Mouse (Mus musculus): ENCODE measurements around the gene Aqp3.

DNA sequence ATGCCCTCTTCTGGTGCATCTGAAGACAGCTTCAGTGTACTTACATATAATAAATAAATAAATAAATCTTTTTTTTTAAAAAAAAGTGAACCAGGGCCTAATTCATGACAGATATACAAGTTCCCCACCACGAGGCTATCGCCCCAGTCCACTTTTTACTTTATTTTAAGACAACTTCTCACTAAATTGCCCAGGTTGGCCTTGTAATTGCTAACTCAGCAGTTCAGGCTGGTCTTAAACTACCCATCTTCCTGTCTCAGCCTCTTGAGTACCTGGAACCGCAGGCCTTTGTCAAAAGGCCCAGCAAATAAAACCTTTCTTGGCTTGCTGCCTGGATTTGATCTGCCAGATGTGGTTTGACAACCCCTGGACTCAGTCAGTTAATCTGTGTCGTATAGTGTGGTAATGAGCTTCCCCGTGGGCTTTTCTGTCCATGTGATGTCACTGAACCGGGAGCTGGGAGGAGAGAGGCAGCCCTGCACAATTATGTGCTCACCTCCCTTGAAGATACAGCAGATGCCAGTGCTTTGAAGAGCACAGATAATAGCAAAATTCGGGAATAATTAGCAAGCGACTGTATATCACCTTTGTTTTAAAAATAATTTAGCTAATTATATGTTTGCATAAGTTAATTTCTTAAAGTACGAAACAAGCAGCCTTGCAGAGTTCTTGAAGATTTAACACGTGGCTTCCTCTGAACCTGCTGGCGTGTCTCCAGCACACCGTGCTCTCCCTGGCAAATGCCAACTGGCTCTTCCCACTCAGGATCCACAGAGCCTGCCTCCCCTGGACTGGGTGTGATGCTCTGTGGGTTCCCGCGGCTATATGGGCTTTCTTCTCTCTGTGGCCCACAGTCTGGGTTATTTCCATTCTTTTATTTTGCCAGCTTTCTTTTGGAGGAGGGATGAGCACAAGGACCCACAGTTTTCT lies 26.2 kb downstream of the Aqp3 start:
- TF ChIP-seq CTCF (IDR thresholded peaks at IDR 0.05; ENCODE audit: low read depth) (no peak), EP300 (IDR thresholded peaks at IDR 0.05; ENCODE audit: low read depth) (no peak)

Data from heart, postnatal 0 days (tissue).